ENCODE assay signal across 9 mouse cellular contexts in the genomic region with DNA sequence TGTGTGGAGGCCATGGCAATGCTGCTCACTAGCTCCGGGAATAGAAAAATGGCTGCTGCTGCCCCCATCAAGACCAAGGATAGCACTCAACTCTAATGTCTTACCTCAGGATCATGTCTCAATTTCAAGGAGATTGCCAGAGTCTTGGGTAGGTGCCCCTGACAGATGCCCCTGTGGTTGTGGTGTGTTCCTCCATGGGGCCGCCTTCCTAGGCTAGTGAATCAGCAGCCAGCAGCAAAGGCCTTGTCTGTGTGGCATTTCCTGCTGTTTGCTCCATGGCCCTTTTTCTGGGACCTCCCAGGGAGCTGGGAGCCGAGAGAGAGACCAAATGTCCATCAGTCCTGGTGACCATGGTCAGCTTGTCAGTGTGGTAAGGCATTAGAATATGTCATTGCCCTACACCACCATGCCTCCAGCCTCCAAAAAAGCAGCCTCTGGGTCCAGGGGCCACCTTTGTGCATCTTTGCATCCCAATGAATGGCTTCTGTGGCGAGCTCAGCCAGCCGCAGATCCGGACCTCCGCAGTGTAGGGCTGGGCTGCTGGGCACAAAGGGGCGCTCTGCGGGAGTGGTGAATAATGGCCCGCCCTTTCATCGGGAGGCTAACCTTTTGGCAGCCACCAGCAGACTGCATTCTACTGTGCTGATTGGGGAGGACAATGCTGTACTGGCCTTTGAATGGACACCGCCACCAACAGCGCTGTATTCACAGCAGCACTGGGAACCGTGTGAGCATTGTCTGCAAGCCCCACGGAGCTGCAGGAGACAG. TPM values are rescaled to one million over a fixed set of nuclear protein-coding genes. Genes with fewer than 3 reads are reported as not detected.
DNase-seq lines count a peak whose midpoint lies in the region; ATAC-seq and TF ChIP-seq lines count a peak whose summit lies in the region.
"Had no signal": no experiment of that assay in that cellular context is flagged by ENCODE, and none has a peak within 500 bp of the region (broad histone marks: within the 10 kb centered on the region; RNA-seq: fewer than 3 reads in every experiment).

No protein-coding gene starts in this region.

- no peak for TF ChIP-seq CTCF in lung, postnatal 0 days (IDR thresholded peaks at IDR 0.05)

- no peak overlapping the region for H3K4me3 ChIP-seq in forebrain, embryonic 16.5 days (replicated peaks; ENCODE audit: low read length)
- H3K4me3 ChIP-seq in midbrain, embryonic 16.5 days (ENCODE audit: low read depth, low read length): no peak overlapping the region
- no peak overlapping the region for H3K4me3 ChIP-seq in lung, postnatal 0 days (ENCODE audit: low read depth, low read length)

- ATAC-seq in forebrain, embryonic 16.5 days: peak; percentile 90
- ATAC-seq in midbrain, embryonic 16.5 days: peak; percentile 82
- ATAC-seq in lung, postnatal 0 days: no peak
- no peak for ATAC-seq in CD4-positive, CD25-positive, alpha-beta regulatory T cell, adult 4 months

- H3K36me3 ChIP-seq in forebrain, embryonic 16.5 days (ENCODE audit: control insufficient read depth, insufficient read depth): no peaks in the 10 kb centered on the region; the same call in 1 of the 2 replicates
- no peaks in the 10 kb centered on the region; the same call in 1 of the 2 replicates for H3K36me3 ChIP-seq in midbrain, embryonic 16.5 days (ENCODE audit: control insufficient read depth, insufficient read depth, low read length)
- H3K36me3 ChIP-seq in lung, postnatal 0 days (ENCODE audit: insufficient read depth, low read length): peaks cover 23% of the 10 kb centered on the region; the same call in 1 of the 2 replicates

- WGBS in forebrain, embryonic 16.5 days: 13% methylated on average over 15 of the region's 15 CpGs
- WGBS in midbrain, embryonic 16.5 days: 12% methylated on average over 15 of the region's 15 CpGs
- 48% methylated on average over 15 of the region's 15 CpGs for WGBS in lung, postnatal 0 days

- no peak for TF ChIP-seq EP300 in lung, postnatal 0 days (IDR thresholded peaks at IDR 0.05)

- no peak overlapping the region for H3K9ac ChIP-seq in forebrain, embryonic 16.5 days (replicated peaks; ENCODE audit: low read depth, low read length)
- no peak overlapping the region for H3K9ac ChIP-seq in midbrain, embryonic 16.5 days (ENCODE audit: low read depth, low read length)
- H3K9ac ChIP-seq in lung, postnatal 0 days (replicated peaks; ENCODE audit: low read depth): no peak overlapping the region
- H3K9ac ChIP-seq: lung, embryonic 14.5 days had no signal

- peaks cover 15% of the 10 kb centered on the region; the same call in 1 of the 2 replicates for H3K4me1 ChIP-seq in forebrain, embryonic 16.5 days (replicated peaks; ENCODE audit: control insufficient read depth, insufficient read depth, low read length)
- H3K4me1 ChIP-seq in midbrain, embryonic 16.5 days (ENCODE audit: control insufficient read depth, insufficient read depth, low read length): peaks cover 4% of the 10 kb centered on the region; the same call in 1 of the 2 replicates
- H3K4me1 ChIP-seq in lung, postnatal 0 days (ENCODE audit: insufficient read depth, low read depth, low read length): no peaks in the 10 kb centered on the region

- H3K27ac ChIP-seq in forebrain, embryonic 16.5 days (ENCODE audit: low read length): no peak overlapping the region
- H3K27ac ChIP-seq in midbrain, embryonic 16.5 days (ENCODE audit: low read length): no peak overlapping the region
- no peak overlapping the region for H3K27ac ChIP-seq in lung, postnatal 0 days (ENCODE audit: low read length)

- peak; percentile 90 for DNase-seq in Muller cell, postnatal 12 days (ENCODE audit: inconsistent ontology term)
- DNase-seq in ZHBTc4 (ENCODE audit: low read depth, low spot score): peak; percentile 53
- no peak for DNase-seq in lung, postnatal 0 days (ENCODE audit: low spot score)
- DNase-seq in cerebellum, adult 8-10 months: no peak
- DNase-seq: cerebellum, adult 9-10 months; lung, embryonic 14.5 days had no signal

- no peak overlapping the region for H3K4me2 ChIP-seq in forebrain, embryonic 16.5 days (ENCODE audit: low read length)
- peak overlapping the region; percentile 9; the same call in 1 of the 2 replicates for H3K4me2 ChIP-seq in midbrain, embryonic 16.5 days (ENCODE audit: low read length)
- no peak overlapping the region for H3K4me2 ChIP-seq in lung, postnatal 0 days (replicated peaks; ENCODE audit: low read depth, low read length)
- H3K4me2 ChIP-seq: lung, embryonic 14.5 days had no signal

- H3K27me3 ChIP-seq in forebrain, embryonic 16.5 days (replicated peaks; ENCODE audit: control insufficient read depth, insufficient read depth, low read length): peaks cover 11% of the 10 kb centered on the region; the same call in 1 of the 2 replicates
- H3K27me3 ChIP-seq in midbrain, embryonic 16.5 days (ENCODE audit: control insufficient read depth, insufficient read depth, low read depth, low read length): peaks cover 70% of the 10 kb centered on the region
- no peaks in the 10 kb centered on the region for H3K27me3 ChIP-seq in lung, postnatal 0 days (replicated peaks; ENCODE audit: insufficient read depth, low read length)

- H3K9me3 ChIP-seq in forebrain, embryonic 16.5 days (ENCODE audit: control insufficient read depth, low read length): no peaks in the 10 kb centered on the region
- no peaks in the 10 kb centered on the region for H3K9me3 ChIP-seq in midbrain, embryonic 16.5 days (replicated peaks; ENCODE audit: control insufficient read depth, low read length, poor library complexity, severe bottlenecking)
- no peaks in the 10 kb centered on the region for H3K9me3 ChIP-seq in lung, postnatal 0 days (ENCODE audit: low read length)

RNA-seq across cellular contexts. Expression of gene Nkx6-2, which starts 54.1 kb away (rescaled TPM):
- 1.1 and 1.4 TPM in 2 replicates for polyA plus RNA-seq in forebrain, embryonic 16.5 days (2015; fragmentation: Nextera tagmentation; extraction: Ambion mirVana)
- polyA plus RNA-seq in midbrain, embryonic 16.5 days (2015; fragmentation: Nextera tagmentation; extraction: Ambion mirVana): 2.5 and 4.5 TPM in 2 replicates
- polyA plus RNA-seq in lung, postnatal 0 days (2015; fragmentation: Nextera tagmentation; extraction: Ambion mirVana): 0.08 and 0.10 TPM in 2 replicates
- polyA plus RNA-seq in CD4-positive, CD25-positive, alpha-beta regulatory T cell, adult 4 months (2017; shearing (Covaris generic)): not detected
- polyA plus RNA-seq: lung, embryonic 14.5 days had no signal

Comparison
In these comparisons a context has a peak if more than half of its experiments do, and no peak if none do; other contexts are left out.
1. DNase-seq: peak in Muller cell, postnatal 12 days (single experiment) and ZHBTc4 (single experiment); none in lung, postnatal 0 days (single experiment) and cerebellum, adult 8-10 months (single experiment).
2. ATAC-seq: peak in forebrain, embryonic 16.5 days (single experiment) and midbrain, embryonic 16.5 days (single experiment); none in lung, postnatal 0 days (single experiment) and CD4-positive, CD25-positive, alpha-beta regulatory T cell, adult 4 months (single experiment).